In genomic region chr16:85781076-85781475, GRCm38 (mm10) we compare ENCODE assay signal across 24 mouse cellular contexts. TPM values are rescaled to one million over a fixed set of nuclear protein-coding genes. Genes with fewer than 3 reads are reported as not detected.
"Had no signal": no experiment of that assay in that cellular context is flagged by ENCODE, and none has a peak within 500 bp of the region (broad histone marks: within the 10 kb centered on the region; RNA-seq: fewer than 3 reads in every experiment).

No protein-coding gene starts in this region.

- ATAC-seq: hindbrain, embryonic 16.5 days; inflammation-experienced regulatory T-cells, adult 6 months; intestine, embryonic 15.5 days; intestine, postnatal 0 days; liver, postnatal 0 days had no signal

- DNase-seq: gastrocnemius, adult 2 months; gastrocnemius, postnatal 10 days; gastrocnemius, postnatal 25 days; heart, adult 18-20 months; heart, postnatal 10 days; heart, postnatal 4 days; liver; liver, embryonic 13.5 days; liver, postnatal 0 days had no signal

- H3K4me3 ChIP-seq: gastrocnemius, adult 2 months; heart, embryonic 10.5 days; heart, embryonic 12.5 days; hindbrain, embryonic 10.5 days; hindbrain, embryonic 12.5 days; intestine, embryonic 15.5 days; layer of hippocampus, adult 2 months; left cerebral cortex, adult 2 months; limb, embryonic 10.5 days; limb, embryonic 12.5 days; liver, embryonic 13.5 days; liver, embryonic 15.5 days had no signal

- H3K27ac ChIP-seq: gastrocnemius, adult 2 months; heart, embryonic 10.5 days; hindbrain, embryonic 10.5 days; hindbrain, embryonic 12.5 days; hindbrain, embryonic 14.5 days; intestine, embryonic 15.5 days; layer of hippocampus, adult 2 months; left cerebral cortex, adult 2 months; limb, embryonic 10.5 days; limb, embryonic 12.5 days; liver, embryonic 13.5 days; liver, embryonic 15.5 days had no signal

- H3K36me3 ChIP-seq: heart, embryonic 10.5 days; heart, embryonic 12.5 days; hindbrain, embryonic 10.5 days; hindbrain, embryonic 12.5 days; intestine, embryonic 15.5 days; limb, embryonic 10.5 days; limb, embryonic 12.5 days; liver, embryonic 13.5 days; liver, embryonic 15.5 days had no signal

- H3K9me3 ChIP-seq: heart, embryonic 10.5 days; heart, embryonic 12.5 days; hindbrain, embryonic 10.5 days; hindbrain, embryonic 12.5 days; intestine, embryonic 15.5 days; limb, embryonic 10.5 days; limb, embryonic 12.5 days; liver, embryonic 13.5 days; liver, embryonic 15.5 days had no signal

- H3K4me2 ChIP-seq: heart, embryonic 12.5 days; hindbrain, embryonic 12.5 days; hindbrain, embryonic 14.5 days; intestine, embryonic 15.5 days; limb, embryonic 12.5 days; liver, embryonic 11.5 days; liver, embryonic 13.5 days; liver, embryonic 15.5 days had no signal

- H3K27me3 ChIP-seq: heart, embryonic 12.5 days; hindbrain, embryonic 12.5 days; intestine, embryonic 15.5 days; limb, embryonic 12.5 days; liver, embryonic 13.5 days; liver, embryonic 15.5 days had no signal

- H3K9ac ChIP-seq: heart, embryonic 12.5 days; hindbrain, embryonic 12.5 days; hindbrain, embryonic 14.5 days; intestine, embryonic 15.5 days; limb, embryonic 12.5 days; liver, embryonic 13.5 days; liver, embryonic 15.5 days; liver, postnatal 0 days had no signal

- H3K4me1 ChIP-seq: heart, embryonic 10.5 days; heart, embryonic 12.5 days; hindbrain, embryonic 10.5 days; hindbrain, embryonic 12.5 days; intestine, embryonic 15.5 days; limb, embryonic 10.5 days; limb, embryonic 12.5 days; liver, embryonic 13.5 days; liver, embryonic 15.5 days had no signal

RNA-seq across cellular contexts. Expression of gene Adamts1, which starts 21.8 kb away (rescaled TPM):
- polyA plus RNA-seq: inflammation-experienced regulatory T-cells, adult 6 months had no signal
